Mouse (Mus musculus) adrenal gland, postnatal 4 days (tissue): ENCODE results near the gene Id4. TPM values are rescaled to one million over a fixed set of nuclear protein-coding genes. Genes with fewer than 3 reads are reported as not detected.

Experiments used
- DNase-seq, 2 experiments: peaks; one replicate each; pipeline ENCODE4 v3.0.0; 2021 to 2022; ENCODE audit warnings: low spot score in 2 of 2, mixed read lengths in 2 of 2
- total RNA-seq, 2 experiments: library from RNA; stranded (reverse); gene quantifications; 2 replicates each; pipeline ENCODE4 v1.2.3; 2021

Id4 gene
- total RNA-seq, 2 experiments from 2014 or later: 5.1 to 7.7 TPM

GRCm38 (mm10) chr13:48314500-48314899 is 53.5 kb downstream of the Id4 start:
- DNase-seq: no peak
